Mouse (Mus musculus) liver, embryonic 15.5 days (tissue): Measurements from ENCODE around the gene Ccl22. TPM values are rescaled to one million over a fixed set of nuclear protein-coding genes. Genes with fewer than 3 reads are reported as not detected.

Experiments
- ATAC-seq: fragments of 200-750 bp; cut with Nextera tagmentation; 2 replicates; pipeline ENCODE4 v1.8.0; 2017; ENCODE audit warnings: moderate number of reproducible peaks, mild to moderate bottlenecking, moderate library complexity; ENCODE audit not compliant: insufficient read depth
- H3K27ac ChIP-seq: fragments of 300-500 bp; sonication (generic); replicated peaks from 2 replicates; pipeline ENCODE4 v1.5.1; 2015; ENCODE audit warnings: mild to moderate bottlenecking, inconsistent platforms
- H3K27me3 ChIP-seq: fragments of 300-500 bp; sonication (generic); 2 replicates; pipeline ENCODE4 v1.6.1; 2015; ENCODE audit warnings: mild to moderate bottlenecking, inconsistent platforms
- H3K36me3 ChIP-seq: fragments of 300-500 bp; sonication (generic); replicated peaks from 2 replicates; pipeline ENCODE4 v1.6.1; 2015; ENCODE audit warnings: moderate library complexity, mild to moderate bottlenecking, inconsistent platforms
- H3K4me1 ChIP-seq: fragments of 300-500 bp; sonication (generic); replicated peaks from 2 replicates; pipeline ENCODE4 v1.6.1; 2015; ENCODE audit warnings: inconsistent platforms
- H3K4me2 ChIP-seq: fragments of 300-500 bp; sonication (generic); 2 replicates; pipeline ENCODE4 v1.6.1; 2015; ENCODE audit warnings: moderate library complexity, mild to moderate bottlenecking, inconsistent platforms
- H3K4me3 ChIP-seq: fragments of 300-500 bp; sonication (generic); replicated peaks from 2 replicates; pipeline ENCODE4 v1.5.1; 2015; ENCODE audit warnings: mild to moderate bottlenecking, inconsistent platforms
- H3K9ac ChIP-seq: fragments of 300-500 bp; sonication (generic); 2 replicates; pipeline ENCODE4 v1.6.1; 2015; ENCODE audit warnings: moderate library complexity, mild to moderate bottlenecking, inconsistent platforms
- H3K9me3 ChIP-seq: fragments of 300-500 bp; sonication (generic); replicated peaks from 2 replicates; pipeline ENCODE4 v1.6.1; 2016; ENCODE audit warnings: inconsistent platforms
- WGBS: fragments of 180-500 bp; shearing (Covaris S2); methylation state at CpG from one replicate; pipeline ENCODE4 v1.1.7; 2015; ENCODE audit warnings: mixed read lengths; ENCODE audit not compliant: insufficient replicate concordance; 5-methylcytosine and 5-hydroxymethylcytosine counted together
- polyA plus RNA-seq: library from polyadenylated mRNA; unstranded; fragments of >200 nt; fragmentation: Nextera tagmentation; extraction: Ambion mirVana; gene quantifications from 2 replicates; pipeline ENCODE4 v1.2.1, GENCODE M21; 2015

The Ccl22 gene
- polyA plus RNA-seq, 1 experiment from 2014 or later = 0.37 TPM

- Histone ChIP-seq H3K9ac (no peak overlapping the region), H3K27ac (no peak overlapping the region), H3K36me3 (no peaks in the 10 kb centered on the region), H3K9me3 (no peaks in the 10 kb centered on the region), H3K4me3 (no peak overlapping the region), H3K4me1 (peaks cover 41% of the 10 kb centered on the region), H3K27me3 (peaks cover 65% of the 10 kb centered on the region), H3K4me2 (no peak overlapping the region)
- no peak for ATAC-seq
- WGBS = 75% methylated on average over 16 of the region's 16 CpGs
Observed at GRCm38 (mm10) chr8:94779534-94780294, 34.3 kb downstream of the Ccl22 start.

- H3K4me2 ChIP-seq = no peak overlapping the region
- no peaks in the 10 kb centered on the region for H3K9me3 ChIP-seq
- H3K4me3 ChIP-seq = no peak overlapping the region
- no peaks in the 10 kb centered on the region for H3K36me3 ChIP-seq
- no peak overlapping the region; the same call in 1 of the 2 replicates for H3K9ac ChIP-seq
- H3K27me3 ChIP-seq = peaks cover 58% of the 10 kb centered on the region
- ATAC-seq = no peak
- peaks cover 46% of the 10 kb centered on the region for H3K4me1 ChIP-seq
- 63% methylated on average over 21 of the region's 21 CpGs for WGBS
- H3K27ac ChIP-seq = no peak overlapping the region
Observed at GRCm38 (mm10) chr8:94780491-94781154, 35.2 kb downstream of the Ccl22 start.

DNA sequence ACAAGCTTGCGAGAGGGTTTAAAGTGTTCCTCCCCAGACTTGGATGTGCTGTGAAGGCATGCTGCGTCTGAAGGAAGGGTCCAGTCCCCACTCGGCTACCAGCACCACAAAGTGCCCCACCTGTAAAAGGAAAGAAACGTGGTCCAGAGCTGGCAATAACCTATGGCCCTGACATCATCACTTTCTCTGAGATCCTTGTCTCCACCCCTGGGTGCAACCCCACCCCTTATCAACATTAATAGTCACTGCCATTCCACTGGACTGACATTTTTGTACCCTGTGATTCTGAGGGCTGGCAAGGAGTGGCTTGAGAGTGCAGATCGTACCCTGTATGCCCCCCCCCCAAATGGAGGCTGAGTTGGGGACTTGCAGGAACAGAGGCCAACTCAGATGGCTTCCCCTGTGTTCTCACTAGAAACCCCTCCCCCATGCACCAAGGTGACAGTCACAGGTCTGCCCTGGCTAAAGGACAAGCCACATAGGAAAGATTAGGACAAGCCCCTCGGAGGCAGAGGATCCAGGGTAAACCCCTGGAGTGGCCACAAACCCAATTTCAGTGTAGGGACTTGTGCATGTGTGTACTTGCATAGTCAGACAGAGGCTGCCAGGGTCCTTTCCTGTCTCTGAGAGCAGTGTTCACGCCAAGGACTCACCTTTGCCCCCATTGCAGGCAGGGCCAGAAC, 35.9 kb downstream of the Ccl22 start:
- no peak overlapping the region for H3K4me3 ChIP-seq
- H3K9me3 ChIP-seq = no peaks in the 10 kb centered on the region
- H3K4me1 ChIP-seq = peaks cover 53% of the 10 kb centered on the region
- ATAC-seq = 0 out of 2 replicates have a peak, but pooled peaks have one; percentile 33
- H3K9ac ChIP-seq = no peak overlapping the region
- no peak overlapping the region for H3K27ac ChIP-seq
- peaks cover 52% of the 10 kb centered on the region for H3K27me3 ChIP-seq
- 46% methylated on average over 7 of the region's 7 CpGs for WGBS
- H3K4me2 ChIP-seq = peak overlapping the region; percentile 11
- H3K36me3 ChIP-seq = no peaks in the 10 kb centered on the region

DNA sequence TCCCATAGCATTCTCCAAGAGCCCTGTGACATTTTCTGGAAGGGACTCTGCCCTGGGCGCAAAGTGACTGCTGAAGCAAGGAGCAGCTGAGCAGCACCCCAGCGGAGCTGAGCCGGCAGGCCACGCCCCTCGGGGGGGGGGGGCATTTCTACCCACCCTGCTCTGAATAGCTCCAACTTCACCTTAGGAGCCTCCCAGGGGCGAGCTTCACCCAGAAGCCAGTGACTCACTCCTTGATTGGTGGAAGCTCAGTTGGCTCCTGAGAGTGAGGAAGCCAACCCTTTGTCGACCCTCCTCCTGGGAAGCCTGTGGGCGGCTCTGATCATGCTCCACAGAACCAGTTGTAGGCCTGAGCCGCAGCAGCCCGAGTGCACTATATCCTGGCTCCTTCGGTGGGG, 36.4 kb downstream of the Ccl22 start:
- H3K4me2 ChIP-seq = peak overlapping the region; percentile 11; the same call in 1 of the 2 replicates
- no peak overlapping the region for H3K9ac ChIP-seq
- H3K27ac ChIP-seq = no peak overlapping the region
- 16% methylated on average over 11 of the region's 11 CpGs for WGBS
- H3K27me3 ChIP-seq = peaks cover 47% of the 10 kb centered on the region
- no peaks in the 10 kb centered on the region for H3K9me3 ChIP-seq
- H3K4me1 ChIP-seq = peaks cover 58% of the 10 kb centered on the region
- no peak overlapping the region for H3K4me3 ChIP-seq
- ATAC-seq = no peak
- no peaks in the 10 kb centered on the region for H3K36me3 ChIP-seq

GRCm38 (mm10) chr8:94783890-94784289, 38.5 kb downstream of the Ccl22 start:
- ATAC-seq = no peak
- Histone ChIP-seq H3K27me3 (peaks cover 29% of the 10 kb centered on the region), H3K36me3 (no peaks in the 10 kb centered on the region), H3K4me2 (no peak overlapping the region), H3K27ac (no peak overlapping the region), H3K4me1 (peaks cover 69% of the 10 kb centered on the region), H3K9me3 (no peaks in the 10 kb centered on the region), H3K9ac (no peak overlapping the region), H3K4me3 (no peak overlapping the region)
- WGBS = 38% methylated on average over 4 of the region's 4 CpGs

GRCm38 (mm10) chr8:94785247-94785985, 40.0 kb downstream of the Ccl22 start:
- Histone ChIP-seq H3K4me2 (no peak overlapping the region), H3K36me3 (no peaks in the 10 kb centered on the region), H3K27me3 (peaks cover 28% of the 10 kb centered on the region; the same call in 1 of the 2 replicates), H3K9me3 (no peaks in the 10 kb centered on the region), H3K4me1 (peaks cover 71% of the 10 kb centered on the region), H3K9ac (no peak overlapping the region), H3K4me3 (no peak overlapping the region), H3K27ac (peak overlapping the region; percentile 98; the same call in 1 of the 2 replicates)
- ATAC-seq = no peak
- 52% methylated on average over 12 of the region's 12 CpGs for WGBS

DNA sequence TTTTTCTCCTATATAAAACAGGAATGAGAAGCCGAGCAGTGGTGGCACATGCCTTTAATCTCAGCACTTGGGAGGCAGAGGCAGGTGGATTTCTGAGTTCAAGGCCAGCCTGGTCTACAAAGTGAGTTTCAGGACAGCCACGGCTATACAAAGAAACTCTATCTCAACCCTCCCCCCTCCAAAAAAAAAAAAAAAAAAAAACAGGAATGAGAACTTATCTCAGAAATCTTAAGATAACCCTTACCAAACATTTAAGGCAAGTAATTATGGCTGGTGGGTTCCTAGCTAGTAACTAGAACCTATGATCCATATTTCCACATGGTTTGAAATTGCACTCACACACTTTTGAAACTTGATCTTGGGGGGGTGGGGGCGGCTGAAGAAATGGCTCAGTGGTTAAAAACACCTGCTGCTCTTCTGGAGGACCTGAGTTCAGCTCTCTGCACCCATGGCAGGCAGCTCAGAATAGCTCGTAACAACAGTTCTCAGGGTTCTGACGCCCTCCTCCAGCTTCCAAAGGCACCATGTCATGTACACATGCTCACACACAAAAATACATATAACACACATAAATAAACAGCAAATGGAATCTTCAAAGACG, 40.7 kb downstream of the Ccl22 start:
- Histone ChIP-seq H3K4me3 (no peak overlapping the region), H3K4me2 (peak overlapping the region; percentile 61; the same call in 1 of the 2 replicates), H3K9ac (no peak overlapping the region), H3K27me3 (peaks cover 29% of the 10 kb centered on the region; the same call in 1 of the 2 replicates), H3K9me3 (no peaks in the 10 kb centered on the region), H3K27ac (peak overlapping the region; percentile 98), H3K4me1 (peaks cover 66% of the 10 kb centered on the region), H3K36me3 (no peaks in the 10 kb centered on the region)
- no peak for ATAC-seq
- WGBS = 48% methylated on average over 6 of the region's 6 CpGs

DNA sequence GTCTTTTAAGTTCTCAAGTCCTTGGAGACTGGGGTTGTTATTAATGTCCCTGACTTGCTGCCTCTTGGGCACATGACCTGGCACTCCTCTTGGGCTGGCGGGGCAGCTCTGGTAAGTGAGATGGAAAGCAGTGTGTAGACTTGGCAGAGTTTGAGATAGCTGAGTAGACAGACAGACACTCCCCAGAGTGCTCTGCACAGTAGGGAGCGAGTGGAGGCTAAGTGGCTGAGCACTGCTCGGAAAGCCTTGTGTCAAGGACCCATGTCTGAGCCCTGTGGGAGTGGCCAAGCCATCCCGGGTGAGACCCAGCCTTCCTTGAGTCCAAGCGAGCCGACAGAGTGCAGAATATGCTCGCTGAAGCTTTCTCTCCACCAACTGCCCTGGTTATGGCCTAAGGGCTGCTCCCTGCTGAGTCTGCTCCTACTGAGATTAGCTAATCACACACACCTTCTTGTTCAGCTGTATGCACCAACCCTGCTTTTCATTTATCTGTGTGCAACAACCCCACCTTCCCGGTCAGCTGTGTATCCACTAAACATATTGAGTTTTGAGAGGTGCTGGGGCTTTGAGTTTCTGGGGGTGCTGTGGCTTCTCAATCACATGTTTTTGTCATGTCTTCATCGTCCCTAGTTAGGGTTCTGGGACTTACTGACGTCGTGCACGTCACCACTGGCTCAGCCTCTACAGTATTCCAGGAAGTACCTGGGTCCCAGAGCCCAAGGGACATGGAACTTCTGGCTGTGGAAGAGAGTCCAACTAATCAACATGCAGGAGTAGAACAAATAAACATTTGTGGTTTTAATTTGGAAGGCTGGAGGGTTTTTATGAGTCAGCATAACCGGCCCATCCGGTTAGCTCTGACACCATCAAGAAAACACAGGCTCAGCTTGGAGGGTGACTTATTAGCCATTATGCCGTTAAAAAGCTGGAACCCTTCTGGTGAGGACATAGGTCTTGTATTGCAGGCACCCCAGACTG, 42.4 kb downstream of the Ccl22 start:
- H3K4me2 ChIP-seq = peak overlapping the region; percentile 61
- H3K4me1 ChIP-seq = peaks cover 62% of the 10 kb centered on the region
- peak overlapping the region; percentile 45 for H3K9ac ChIP-seq
- 30% methylated on average over 15 of the region's 15 CpGs for WGBS
- peak; percentile 98 for ATAC-seq
- no peaks in the 10 kb centered on the region for H3K9me3 ChIP-seq
- peak overlapping the region; percentile 17; the same call in 1 of the 2 replicates for H3K4me3 ChIP-seq
- H3K27ac ChIP-seq = peak overlapping the region; percentile 98
- peaks cover 43% of the 10 kb centered on the region for H3K27me3 ChIP-seq
- H3K36me3 ChIP-seq = no peaks in the 10 kb centered on the region

DNA sequence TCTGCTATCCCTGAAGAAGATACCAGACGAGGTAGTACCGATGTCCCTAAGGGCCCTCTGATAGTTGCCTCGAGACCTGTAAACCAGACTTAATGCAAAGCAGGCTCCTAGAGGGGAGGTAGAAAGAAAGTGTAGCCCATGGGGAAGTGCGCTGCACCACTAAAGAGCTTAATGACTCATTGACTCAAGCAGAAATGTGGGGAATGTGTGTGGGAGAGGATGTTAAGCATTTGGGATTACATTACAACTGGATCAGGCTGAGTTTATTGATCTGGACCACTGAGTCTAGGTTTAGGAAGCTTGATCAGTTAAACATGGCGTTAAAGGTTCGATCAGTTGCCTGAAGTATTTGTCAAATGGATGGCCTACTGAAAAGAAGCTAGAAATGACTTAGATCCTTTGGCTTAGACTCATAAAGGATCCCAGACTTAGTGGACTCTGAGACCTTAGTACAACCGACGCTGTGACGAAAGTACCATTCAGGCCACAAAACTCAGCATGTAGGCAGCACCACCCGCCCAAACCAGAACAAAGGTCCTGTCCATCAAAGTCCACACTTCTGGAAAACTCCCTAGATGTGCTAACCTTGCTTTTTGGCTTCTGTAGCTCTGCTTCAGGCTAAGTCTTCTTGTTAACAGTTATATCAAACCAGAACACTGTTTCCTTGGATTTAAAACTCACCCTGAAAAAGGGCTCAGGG, 44.0 kb downstream of the Ccl22 start:
- H3K27ac ChIP-seq = peak overlapping the region; percentile 98
- no peak overlapping the region for H3K4me2 ChIP-seq
- 75% methylated on average over 10 of the region's 10 CpGs for WGBS
- H3K4me1 ChIP-seq = peaks cover 69% of the 10 kb centered on the region
- no peak overlapping the region for H3K9ac ChIP-seq
- H3K27me3 ChIP-seq = peaks cover 50% of the 10 kb centered on the region
- no peaks in the 10 kb centered on the region for H3K9me3 ChIP-seq
- H3K4me3 ChIP-seq = no peak overlapping the region
- no peak for ATAC-seq
- no peaks in the 10 kb centered on the region for H3K36me3 ChIP-seq
